Mouse (Mus musculus) liver (tissue): Measurements from ENCODE around the gene Nadsyn1.
A peak's percentile ranks its signal among the peaks of the same experiment; 100 is the strongest.

ENCODE experiments used
- DNase-seq: peaks from one replicate; pipeline ENCODE4 v3.0.0-alpha.2; 2020; ENCODE audit warnings: mixed read lengths

Gene Nadsyn1

DNA sequence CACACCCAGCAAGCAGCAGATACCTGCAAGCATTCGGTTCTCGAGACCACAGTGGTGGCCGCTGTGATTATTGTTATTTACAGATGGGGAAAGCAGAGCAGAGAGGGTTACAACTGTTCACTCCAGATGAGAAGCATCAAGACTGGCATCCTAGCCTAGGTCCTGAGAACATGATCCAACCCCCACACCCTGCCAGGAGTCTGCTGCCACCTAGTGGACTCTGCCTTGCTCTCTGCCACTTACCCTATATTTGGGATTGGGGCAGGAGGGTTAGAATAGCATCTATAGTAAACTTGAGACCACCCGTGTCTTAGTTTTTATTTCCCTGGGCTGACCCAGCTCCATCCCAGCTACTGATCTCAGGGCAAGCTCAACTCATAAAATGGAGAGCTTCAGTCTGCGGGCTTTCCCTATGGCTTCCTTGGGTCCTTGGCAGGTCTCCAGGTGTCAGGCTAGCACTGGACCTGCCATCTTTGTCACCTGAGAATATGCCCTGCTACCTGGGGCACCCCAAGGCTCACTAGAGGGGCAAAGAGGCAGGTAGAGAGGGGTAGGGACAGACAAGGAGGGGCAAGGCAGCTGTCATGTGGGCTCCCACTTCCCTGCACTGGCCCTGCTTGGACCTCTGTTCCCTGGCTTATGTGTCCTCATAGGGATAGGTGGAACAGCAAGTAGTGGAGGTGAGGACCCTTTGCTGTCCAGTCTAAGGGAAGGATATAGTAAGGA lies 68.5 kb downstream of the Nadsyn1 start:
- peak; percentile 56 for DNase-seq

DNA sequence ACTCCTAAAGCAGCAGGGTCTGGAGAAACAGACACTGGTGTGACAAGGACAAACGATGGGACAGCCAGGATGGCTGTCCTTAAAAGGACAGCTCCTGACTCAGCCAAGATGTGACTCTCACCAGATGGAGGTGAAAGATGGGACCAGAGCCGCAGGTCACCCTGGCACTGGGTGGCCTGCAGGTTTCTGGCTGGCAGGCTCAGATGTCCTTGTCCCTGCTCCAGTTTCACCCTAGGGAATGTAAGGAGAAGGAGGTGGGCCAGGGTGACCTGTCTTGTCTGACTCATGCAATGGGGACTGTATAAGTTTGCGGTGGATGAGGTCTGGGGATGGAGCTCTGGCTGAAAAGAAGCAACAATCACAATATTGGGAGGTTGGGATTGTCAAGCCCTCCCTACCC lies 70.0 kb downstream of the Nadsyn1 start:
- DNase-seq = no peak

DNA sequence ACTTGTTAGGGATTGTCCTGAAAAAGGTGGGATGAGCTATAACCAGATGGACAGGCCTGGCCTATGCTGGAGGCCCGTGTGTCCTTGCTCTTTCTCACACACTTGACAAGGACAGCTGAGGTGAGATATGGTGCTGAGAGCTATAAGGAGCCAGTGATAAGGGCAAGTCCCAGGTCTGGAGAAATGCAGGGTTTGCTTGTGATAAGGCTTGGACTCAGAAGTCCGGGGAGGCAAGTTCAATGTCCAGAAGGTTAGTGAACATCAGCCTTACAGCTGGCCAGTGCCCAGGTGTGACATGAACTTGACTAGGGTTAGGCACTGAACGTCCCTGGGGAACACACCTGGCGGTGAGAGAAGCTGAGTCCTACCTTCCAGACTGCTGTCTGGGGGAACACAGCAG lies 70.6 kb downstream of the Nadsyn1 start:
- DNase-seq = no peak

DNA sequence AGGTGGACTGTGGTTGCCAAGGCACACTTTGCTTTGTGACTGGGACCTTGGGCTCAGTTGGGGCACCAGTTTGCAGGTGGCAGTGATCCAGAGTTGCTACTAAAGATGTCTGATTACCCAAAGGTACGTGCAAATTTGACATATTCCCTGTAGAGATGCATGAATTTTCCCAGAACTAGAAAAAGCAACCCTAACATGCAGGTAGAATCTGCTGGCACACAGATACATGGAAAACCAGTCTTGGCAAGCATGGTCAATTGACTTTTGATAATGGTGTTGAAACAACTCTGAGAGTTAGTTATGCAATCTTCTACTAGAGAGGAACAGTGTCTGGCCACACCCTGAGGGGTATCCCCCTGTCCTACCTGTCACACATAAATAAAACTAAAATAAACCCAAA lies 71.3 kb downstream of the Nadsyn1 start:
- no peak for DNase-seq

DNA sequence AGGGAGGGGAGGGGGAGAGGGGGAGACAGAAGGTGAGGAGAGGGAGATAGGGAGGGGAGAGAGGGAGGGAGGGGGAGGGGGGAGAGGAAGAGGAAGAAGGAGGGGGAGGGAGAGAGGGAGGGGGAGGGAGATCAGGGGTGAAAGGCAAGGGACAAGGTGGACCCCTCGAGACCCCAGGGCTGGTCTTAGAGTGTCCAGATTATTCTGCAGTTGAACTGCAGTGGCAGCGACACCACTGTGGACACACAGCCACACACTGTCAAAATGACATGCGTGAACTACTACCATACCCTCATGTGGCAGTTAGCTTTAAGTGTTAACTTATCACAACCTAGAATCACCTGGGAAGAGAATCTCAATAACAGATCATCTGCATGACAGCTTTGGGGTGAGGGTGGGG lies 73.6 kb downstream of the Nadsyn1 start:
- DNase-seq = no peak

DNA sequence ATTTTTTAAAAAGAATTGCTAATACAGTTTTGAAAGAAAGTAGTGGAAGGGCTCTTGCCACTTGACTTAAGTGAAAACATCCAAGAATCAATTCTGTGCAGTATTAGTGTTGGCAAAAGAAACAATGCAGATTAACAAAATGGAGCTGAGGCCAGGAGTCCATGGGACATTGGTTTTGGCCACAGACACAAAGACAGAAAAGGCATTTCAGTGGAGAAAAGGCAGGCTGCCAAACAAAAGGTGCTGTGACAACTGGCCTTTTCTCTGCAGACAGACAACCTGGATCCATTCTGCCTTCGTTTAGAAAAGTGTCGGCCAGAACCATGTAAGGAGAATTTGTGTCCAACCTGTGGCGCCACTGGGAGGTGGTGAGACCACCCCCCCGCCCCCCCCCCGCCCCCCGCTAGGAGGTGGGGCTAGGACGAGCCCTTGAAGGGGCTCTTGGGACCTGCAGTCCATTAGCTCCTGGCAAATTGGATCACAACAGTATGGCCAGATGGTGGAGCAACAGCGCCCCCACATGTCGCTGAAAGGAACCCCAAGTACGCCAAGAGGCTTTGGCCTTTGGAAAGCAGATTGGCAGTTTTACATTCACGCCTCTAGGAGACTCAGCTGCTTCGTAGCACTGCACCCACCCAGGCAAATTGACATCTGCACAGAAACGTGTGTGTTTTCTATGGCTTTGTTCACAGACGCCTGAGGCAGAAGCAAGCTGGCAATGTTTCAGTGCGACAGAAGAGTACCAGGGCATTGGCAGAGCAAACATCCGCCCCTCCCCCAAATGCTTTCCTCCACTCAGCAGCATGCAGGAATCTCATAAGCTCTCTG lies 74.4 kb downstream of the Nadsyn1 start:
- peak; percentile 77 for DNase-seq
